Mouse (Mus musculus) hindbrain, embryonic 11.5 days (tissue): ENCODE results near the gene Slc36a2. TPM values are rescaled to one million over a fixed set of nuclear protein-coding genes. Genes with fewer than 3 reads are reported as not detected.

Experiments used
- ATAC-seq: fragments of 200-750 bp; cut with Nextera tagmentation; 2 replicates; pipeline ENCODE4 v1.8.0; 2017; ENCODE audit warnings: mild to moderate bottlenecking, moderate TSS enrichment, moderate library complexity; ENCODE audit not compliant: low FRiP score
- DNase-seq: peaks from one replicate; pipeline ENCODE4 v3.0.0-alpha.2; 2015; ENCODE audit warnings: low spot score
- H3K27ac ChIP-seq: fragments of 300-500 bp; sonication (generic); 2 replicates; pipeline ENCODE4 v1.5.1; 2014; ENCODE audit warnings: mild to moderate bottlenecking, low read depth, low read length
- H3K27me3 ChIP-seq: fragments of 300-500 bp; sonication (generic); 2 replicates; pipeline ENCODE4 v1.6.1; 2014; ENCODE audit warnings: mild to moderate bottlenecking, low read length, moderate library complexity, mixed read lengths; ENCODE audit not compliant: control insufficient read depth, insufficient read depth
- H3K36me3 ChIP-seq: fragments of 300-500 bp; sonication (generic); 2 replicates; pipeline ENCODE4 v1.6.1; 2014; ENCODE audit warnings: mild to moderate bottlenecking, low read length, moderate library complexity, mixed read lengths; ENCODE audit not compliant: control insufficient read depth, insufficient read depth
- H3K4me1 ChIP-seq: fragments of 300-500 bp; sonication (generic); replicated peaks from 2 replicates; pipeline ENCODE4 v1.6.1; 2014; ENCODE audit warnings: low read length, mixed read lengths; ENCODE audit not compliant: control insufficient read depth, insufficient read depth
- H3K4me2 ChIP-seq: fragments of 300-500 bp; sonication (generic); replicated peaks from 2 replicates; pipeline ENCODE4 v1.6.1; 2014; ENCODE audit warnings: mild to moderate bottlenecking, low read depth, low read length
- H3K4me3 ChIP-seq: fragments of 300-500 bp; sonication (generic); 2 replicates; pipeline ENCODE4 v1.5.1; 2014; ENCODE audit warnings: low read depth, low read length
- H3K9ac ChIP-seq: fragments of 300-500 bp; sonication (generic); 2 replicates; pipeline ENCODE4 v1.6.1; 2014; ENCODE audit warnings: low read depth, low read length
- H3K9me3 ChIP-seq: fragments of 300-500 bp; sonication (generic); 2 replicates; pipeline ENCODE4 v1.6.1; 2016; ENCODE audit warnings: low read length; ENCODE audit not compliant: control insufficient read depth
- WGBS: fragments of 180-500 bp; shearing (Covaris S2); extraction: QIAGEN DNeasy Blood & Tissue Kit; methylation state at CpG from one replicate; pipeline ENCODE4 v1.1.7; 2014; 5-methylcytosine and 5-hydroxymethylcytosine counted together
- polyA plus RNA-seq: library from polyadenylated mRNA; unstranded; fragments of >200 nt; fragmentation: Nextera tagmentation; extraction: Ambion mirVana; gene quantifications from 2 replicates; pipeline ENCODE4 v1.2.1, GENCODE M21; 2014

Slc36a2 gene
- 0.65 and 0.67 TPM in 2 replicates for polyA plus RNA-seq

DNA sequence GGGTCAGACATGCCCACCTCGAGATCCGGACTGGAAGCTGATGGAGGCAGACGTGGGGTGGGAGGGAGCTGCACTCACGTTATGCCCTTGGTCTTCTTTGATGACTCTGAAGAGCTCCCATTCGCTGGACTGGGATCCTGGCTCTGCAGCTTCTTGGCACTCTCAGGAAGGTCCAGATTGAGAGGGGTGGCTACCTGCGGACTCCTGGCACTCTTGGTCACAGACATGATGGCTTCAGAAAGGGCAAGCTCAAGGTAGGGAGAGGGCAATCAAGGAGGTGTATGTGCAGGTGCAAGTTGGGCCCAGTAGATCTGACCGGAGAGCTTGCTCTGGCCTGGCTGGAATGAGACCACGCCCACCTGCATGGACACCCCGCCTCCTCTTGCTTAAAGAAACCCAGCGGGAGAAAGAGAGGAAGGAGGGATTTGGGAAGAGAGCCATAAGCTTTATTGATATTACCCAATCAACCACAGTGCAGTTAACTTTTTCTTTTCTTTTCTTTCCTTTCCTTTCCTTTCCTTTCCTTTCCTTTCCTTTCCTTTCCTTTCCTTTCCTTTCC is at the start of gene Slc36a2:
TSS of gene Slc36a2 (minus strand) at position 345 of the 559 bp plus-strand sequence.
- H3K9me3 ChIP-seq = no peaks in the 10 kb centered on the region
- WGBS = 27% methylated on average over 10 of the region's 10 CpGs
- H3K4me3 ChIP-seq = no peak within 1 kb of the TSS
- no peaks in the 10 kb centered on the region for H3K4me1 ChIP-seq
- no peaks in the 10 kb centered on the region for H3K36me3 ChIP-seq
- H3K27me3 ChIP-seq = no peaks in the 10 kb centered on the region
- ATAC-seq (no peak), DNase-seq (no peak)
- no peak within 1 kb of the TSS for H3K4me2 ChIP-seq
- H3K9ac ChIP-seq = no peak within 1 kb of the TSS
- H3K27ac ChIP-seq = no peak within 1 kb of the TSS

DNA sequence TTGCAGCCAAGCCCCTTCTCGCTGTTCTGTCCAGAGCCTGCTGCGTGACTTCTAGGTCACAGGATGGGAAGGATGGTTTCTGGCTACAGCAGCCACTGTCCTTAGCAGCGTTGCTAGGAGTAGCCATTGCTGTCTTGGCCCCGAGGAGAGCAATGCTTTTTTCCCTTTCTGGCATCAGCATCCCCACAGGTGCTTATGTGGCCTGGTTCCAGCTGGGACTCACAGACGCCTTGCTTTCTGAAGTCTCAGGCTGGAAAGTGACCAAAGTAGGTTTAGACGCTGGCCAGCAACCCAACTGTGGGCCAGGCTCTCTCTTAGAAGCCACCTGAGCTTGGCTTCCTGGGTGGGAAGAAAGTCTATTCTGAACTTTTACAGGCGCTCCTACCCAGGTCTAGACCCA is 49.4 kb upstream of the Slc36a2 start:
- Histone ChIP-seq H3K9ac (no peak overlapping the region), H3K4me1 (no peaks in the 10 kb centered on the region), H3K36me3 (no peaks in the 10 kb centered on the region), H3K9me3 (no peaks in the 10 kb centered on the region), H3K27ac (no peak overlapping the region), H3K4me2 (no peak overlapping the region), H3K27me3 (no peaks in the 10 kb centered on the region), H3K4me3 (no peak overlapping the region)
- no peak for ATAC-seq
- DNase-seq = no peak
- 96% methylated on average over 7 of the region's 7 CpGs for WGBS

DNA sequence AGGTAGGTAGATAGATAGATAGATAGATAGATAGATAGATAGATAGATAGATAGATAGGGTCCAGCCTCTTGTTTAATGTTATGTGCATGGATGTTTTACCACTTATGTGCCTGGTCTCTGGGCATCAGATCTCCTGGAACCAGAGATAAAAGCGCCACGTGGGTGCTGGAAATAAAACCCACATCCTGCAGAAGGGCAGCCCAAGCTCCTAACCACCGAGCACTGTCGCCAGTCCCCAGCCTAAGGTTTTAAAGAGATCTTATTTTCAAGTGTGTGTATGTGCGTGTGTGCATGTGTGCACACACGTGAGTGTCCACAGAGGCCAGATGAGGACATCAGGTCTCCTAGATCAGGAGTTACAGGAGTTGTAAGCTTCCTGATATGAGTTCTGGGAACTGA is 46.2 kb upstream of the Slc36a2 start:
- Histone ChIP-seq H3K27ac (no peak overlapping the region), H3K4me1 (no peaks in the 10 kb centered on the region), H3K27me3 (no peaks in the 10 kb centered on the region), H3K9me3 (no peaks in the 10 kb centered on the region), H3K36me3 (no peaks in the 10 kb centered on the region), H3K4me2 (no peak overlapping the region), H3K9ac (no peak overlapping the region), H3K4me3 (no peak overlapping the region)
- 91% methylated on average over 6 of the region's 6 CpGs for WGBS
- DNase-seq (no peak), ATAC-seq (no peak)

- Histone ChIP-seq H3K27ac (no peak overlapping the region), H3K4me1 (no peaks in the 10 kb centered on the region), H3K9me3 (no peaks in the 10 kb centered on the region), H3K4me3 (no peak overlapping the region), H3K36me3 (no peaks in the 10 kb centered on the region), H3K9ac (no peak overlapping the region), H3K4me2 (no peak overlapping the region), H3K27me3 (no peaks in the 10 kb centered on the region)
- 92% methylated on average over 7 of the region's 7 CpGs for WGBS
- ATAC-seq (no peak), DNase-seq (no peak)
Measured at GRCm38 (mm10) chr11:55221306-55221705, 36.4 kb upstream of the Slc36a2 start.

GRCm38 (mm10) chr11:55218473-55218872 is 33.6 kb upstream of the Slc36a2 start:
- no peak overlapping the region for H3K27ac ChIP-seq
- H3K36me3 ChIP-seq = no peaks in the 10 kb centered on the region
- no peaks in the 10 kb centered on the region for H3K9me3 ChIP-seq
- H3K9ac ChIP-seq = no peak overlapping the region
- H3K4me2 ChIP-seq = no peak overlapping the region
- WGBS = 90% methylated on average over 3 of the region's 3 CpGs
- ATAC-seq (no peak), DNase-seq (no peak)
- no peaks in the 10 kb centered on the region for H3K27me3 ChIP-seq
- H3K4me1 ChIP-seq = no peaks in the 10 kb centered on the region
- H3K4me3 ChIP-seq = no peak overlapping the region

- Histone ChIP-seq H3K9ac (no peak overlapping the region), H3K36me3 (no peaks in the 10 kb centered on the region), H3K4me2 (no peak overlapping the region), H3K9me3 (no peaks in the 10 kb centered on the region), H3K4me3 (no peak overlapping the region), H3K4me1 (no peaks in the 10 kb centered on the region), H3K27ac (no peak overlapping the region), H3K27me3 (no peaks in the 10 kb centered on the region)
- WGBS = 93% methylated on average over 7 of the region's 7 CpGs
- ATAC-seq (no peak), DNase-seq (no peak)
Measured at GRCm38 (mm10) chr11:55217880-55218279, 33.0 kb upstream of the Slc36a2 start.

DNA sequence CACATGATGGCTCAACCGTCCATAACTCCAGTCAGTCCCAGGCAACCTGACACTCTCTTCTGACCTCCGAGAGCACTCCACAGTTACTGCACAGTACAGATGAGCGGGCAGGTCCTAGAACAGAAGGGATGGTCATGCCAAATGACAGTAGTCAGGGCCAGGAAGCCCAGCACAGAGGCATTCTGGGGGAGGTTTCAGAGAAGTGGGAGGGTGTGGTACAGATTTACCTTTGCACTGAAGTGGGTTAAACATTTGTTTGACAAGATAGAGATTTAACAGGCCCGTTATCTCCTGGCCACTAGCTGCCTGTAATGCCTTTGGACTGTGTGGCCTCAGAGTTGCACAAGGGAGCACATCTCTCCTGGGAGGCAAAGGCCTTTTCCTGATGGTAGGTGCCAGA is 32.5 kb upstream of the Slc36a2 start:
- H3K27ac ChIP-seq = no peak overlapping the region
- no peak for ATAC-seq
- no peaks in the 10 kb centered on the region for H3K9me3 ChIP-seq
- no peak overlapping the region for H3K4me2 ChIP-seq
- no peaks in the 10 kb centered on the region for H3K36me3 ChIP-seq
- no peaks in the 10 kb centered on the region for H3K4me1 ChIP-seq
- no peaks in the 10 kb centered on the region for H3K27me3 ChIP-seq
- no peak overlapping the region for H3K4me3 ChIP-seq
- H3K9ac ChIP-seq = no peak overlapping the region
- DNase-seq = no peak
- 84% methylated on average over 4 of the region's 4 CpGs for WGBS

- Histone ChIP-seq H3K4me2 (no peak overlapping the region), H3K4me1 (no peaks in the 10 kb centered on the region), H3K36me3 (no peaks in the 10 kb centered on the region), H3K4me3 (no peak overlapping the region), H3K9ac (no peak overlapping the region), H3K9me3 (no peaks in the 10 kb centered on the region), H3K27me3 (no peaks in the 10 kb centered on the region), H3K27ac (no peak overlapping the region)
- WGBS = 81% methylated on average over 13 of the region's 13 CpGs
- ATAC-seq (no peak), DNase-seq (no peak)
Measured at GRCm38 (mm10) chr11:55216830-55217229, 32.0 kb upstream of the Slc36a2 start.

GRCm38 (mm10) chr11:55216061-55216460 is 31.2 kb upstream of the Slc36a2 start:
- ATAC-seq = no peak
- H3K4me1 ChIP-seq = no peaks in the 10 kb centered on the region
- no peak overlapping the region for H3K27ac ChIP-seq
- no peak for DNase-seq
- H3K9me3 ChIP-seq = no peaks in the 10 kb centered on the region
- H3K9ac ChIP-seq = no peak overlapping the region
- 86% methylated on average over 3 of the region's 4 CpGs for WGBS
- H3K27me3 ChIP-seq = no peaks in the 10 kb centered on the region
- no peak overlapping the region for H3K4me3 ChIP-seq
- no peak overlapping the region for H3K4me2 ChIP-seq
- no peaks in the 10 kb centered on the region for H3K36me3 ChIP-seq
